In genomic region chr10:59964504-59965361, GRCm38 (mm10) we compare ENCODE assay signal across 9 mouse cellular contexts. TPM values are rescaled to one million over a fixed set of nuclear protein-coding genes. Genes with fewer than 3 reads are reported as not detected.
DNase-seq lines count a peak whose midpoint lies in the region; ATAC-seq lines count a peak whose summit lies in the region.
"Had no signal": no experiment of that assay in that cellular context is flagged by ENCODE, and none has a peak within 500 bp of the region (broad histone marks: within the 10 kb centered on the region; RNA-seq: fewer than 3 reads in every experiment).

No protein-coding gene starts in this region.

- H3K9ac ChIP-seq in kidney, embryonic 16.5 days (replicated peaks; ENCODE audit: low read length): peak overlapping the region; percentile 54; the same call in 1 of the 2 replicates
- peak overlapping the region; percentile 34; the same call in 1 of the 2 replicates for H3K9ac ChIP-seq in hindbrain, embryonic 11.5 days (ENCODE audit: low read depth, low read length)

- no peaks in the 10 kb centered on the region for H3K27me3 ChIP-seq in kidney, embryonic 16.5 days (ENCODE audit: insufficient read depth, low read length)
- no peaks in the 10 kb centered on the region for H3K27me3 ChIP-seq in hindbrain, embryonic 11.5 days (ENCODE audit: control insufficient read depth, insufficient read depth, low read length)

- H3K4me2 ChIP-seq in kidney, embryonic 16.5 days (replicated peaks; ENCODE audit: low read depth, low read length): peak overlapping the region; percentile 46
- H3K4me2 ChIP-seq in hindbrain, embryonic 11.5 days (replicated peaks; ENCODE audit: low read depth, low read length): peak overlapping the region; percentile 38

- H3K4me3 ChIP-seq in kidney, embryonic 16.5 days (ENCODE audit: low read length): peak overlapping the region; percentile 18; the same call in 1 of the 2 replicates
- peak overlapping the region; percentile 18 for H3K4me3 ChIP-seq in hindbrain, embryonic 11.5 days (ENCODE audit: low read depth, low read length)

- no peaks in the 10 kb centered on the region for H3K36me3 ChIP-seq in kidney, embryonic 16.5 days (ENCODE audit: insufficient read depth, low read length)
- H3K36me3 ChIP-seq in hindbrain, embryonic 11.5 days (ENCODE audit: control insufficient read depth, insufficient read depth, low read length): no peaks in the 10 kb centered on the region

- ATAC-seq in kidney, embryonic 16.5 days (ENCODE audit: low FRiP score, low TSS enrichment): peak; percentile 69
- peak; percentile 82 for ATAC-seq in hindbrain, embryonic 11.5 days (ENCODE audit: low FRiP score)

- 6% methylated on average over 16 of the region's 23 CpGs for WGBS in kidney, embryonic 16.5 days
- WGBS in hindbrain, embryonic 11.5 days: 7% methylated on average over 12 of the region's 23 CpGs

- H3K27ac ChIP-seq in kidney, embryonic 16.5 days (ENCODE audit: low read length): peak overlapping the region; percentile 71
- H3K27ac ChIP-seq in hindbrain, embryonic 11.5 days (ENCODE audit: low read depth, low read length): peak overlapping the region; percentile 65
- H3K27ac ChIP-seq: macrophage had no signal

- DNase-seq in kidney, adult 9 months: no peak
- peak; percentile 68 for DNase-seq in embryo, embryonic 10 days (ENCODE audit: low spot score)
- peak; percentile 73 for DNase-seq in hindbrain, embryonic 11.5 days (ENCODE audit: low spot score)
- DNase-seq in mesoderm, embryonic 11.5 days (ENCODE audit: low read depth, low spot score): peak; percentile 72
- DNase-seq in thymus, postnatal 36 days: peak; percentile 71 to 77
- no peak for DNase-seq in layer of hippocampus, postnatal 10 days (ENCODE audit: low spot score in 2 of 2)
- no peak for DNase-seq in spleen, adult 18-20 months

- H3K4me1 ChIP-seq in kidney, embryonic 16.5 days (ENCODE audit: insufficient read depth, low read length): peaks cover 23% of the 10 kb centered on the region
- peaks cover 7% of the 10 kb centered on the region; the same call in 1 of the 2 replicates for H3K4me1 ChIP-seq in hindbrain, embryonic 11.5 days (replicated peaks; ENCODE audit: control insufficient read depth, insufficient read depth, low read length)

- no peaks in the 10 kb centered on the region for H3K9me3 ChIP-seq in kidney, embryonic 16.5 days (ENCODE audit: low read length)
- no peaks in the 10 kb centered on the region for H3K9me3 ChIP-seq in hindbrain, embryonic 11.5 days (ENCODE audit: control insufficient read depth, low read length)

RNA-seq across cellular contexts. Expression of gene Ddit4, which starts 13.1 kb away (rescaled TPM):
- polyA plus RNA-seq in kidney, embryonic 16.5 days (2015; fragmentation: Nextera tagmentation; extraction: Ambion mirVana): 30.6 and 31.9 TPM in 2 replicates
- 4.6 and 5.5 TPM in 2 replicates for polyA plus RNA-seq in hindbrain, embryonic 11.5 days (2014; fragmentation: Nextera tagmentation; extraction: Ambion mirVana)
- 10 to 100 TPM; 73.6 to 94.2 TPM for total RNA-seq in layer of hippocampus, postnatal 10 days (2021)

RNA-seq across cellular contexts. Expression of gene Ascc1, which starts 37.9 kb away (rescaled TPM):
- polyA plus RNA-seq in kidney, embryonic 16.5 days (2015; fragmentation: Nextera tagmentation; extraction: Ambion mirVana): 56.3 and 58.0 TPM in 2 replicates
- polyA plus RNA-seq in hindbrain, embryonic 11.5 days (2014; fragmentation: Nextera tagmentation; extraction: Ambion mirVana): 41.1 and 42.9 TPM in 2 replicates
- total RNA-seq in layer of hippocampus, postnatal 10 days (2021): 10 to 100 TPM; 19.2 to 19.9 TPM

RNA-seq across cellular contexts. Expression of gene Anapc16, which starts 38.2 kb away (rescaled TPM):
- polyA plus RNA-seq in kidney, embryonic 16.5 days (2015; fragmentation: Nextera tagmentation; extraction: Ambion mirVana): 93.6 and 95.2 TPM in 2 replicates
- polyA plus RNA-seq in hindbrain, embryonic 11.5 days (2014; fragmentation: Nextera tagmentation; extraction: Ambion mirVana): 97.1 and 115 TPM in 2 replicates
- total RNA-seq in layer of hippocampus, postnatal 10 days (2021): 10 to 100 TPM; 66.0 to 72.3 TPM

Comparison
In these comparisons a context has a peak if more than half of its experiments do, and no peak if none do; other contexts are left out.
1. DNase-seq: peak in embryo, embryonic 10 days (single experiment), hindbrain, embryonic 11.5 days (single experiment), mesoderm, embryonic 11.5 days (single experiment) and thymus, postnatal 36 days (2 of 2); none in kidney, adult 9 months (single experiment), layer of hippocampus, postnatal 10 days (0 of 2) and spleen, adult 18-20 months (0 of 2).